Mouse (Mus musculus) intestine, embryonic 16.5 days (tissue): ENCODE data around the gene Slitrk3. TPM values are rescaled to one million over a fixed set of nuclear protein-coding genes. Genes with fewer than 3 reads are reported as not detected.
A peak's percentile ranks its signal among the peaks of the same experiment; 100 is the strongest.

Source experiments
- ATAC-seq: fragments of 200-750 bp; cut with Nextera tagmentation; 2 replicates; pipeline ENCODE4 v1.8.0; 2017; ENCODE audit warnings: moderate TSS enrichment, moderate library complexity
- H3K27ac ChIP-seq: fragments of 300-500 bp; sonication (generic); 2 replicates; pipeline ENCODE4 v1.5.1; 2014; ENCODE audit warnings: mild to moderate bottlenecking, low read length
- H3K27me3 ChIP-seq: fragments of 300-500 bp; sonication (generic); replicated peaks from 2 replicates; pipeline ENCODE4 v1.6.1; 2014; ENCODE audit warnings: low read length, control low read depth, mixed read lengths; ENCODE audit not compliant: control insufficient read depth, insufficient read depth
- H3K36me3 ChIP-seq: fragments of 300-500 bp; sonication (generic); 2 replicates; pipeline ENCODE4 v1.6.1; 2014; ENCODE audit warnings: low read length, control low read depth; ENCODE audit not compliant: control insufficient read depth, insufficient read depth
- H3K4me1 ChIP-seq: fragments of 300-500 bp; sonication (generic); 2 replicates; pipeline ENCODE4 v1.6.1; 2014; ENCODE audit warnings: low read length, control low read depth, mixed read lengths; ENCODE audit not compliant: control insufficient read depth, insufficient read depth
- H3K4me2 ChIP-seq: fragments of 300-500 bp; sonication (generic); 2 replicates; pipeline ENCODE4 v1.6.1; 2014; ENCODE audit warnings: low read depth, low read length, control low read depth
- H3K4me3 ChIP-seq: fragments of 300-500 bp; sonication (generic); 2 replicates; pipeline ENCODE4 v1.5.1; 2014; ENCODE audit warnings: mild to moderate bottlenecking, low read length
- H3K9ac ChIP-seq: fragments of 300-500 bp; sonication (generic); 2 replicates; pipeline ENCODE4 v1.6.1; 2014; ENCODE audit warnings: low read depth, low read length
- H3K9me3 ChIP-seq: fragments of 300-500 bp; sonication (generic); 2 replicates; pipeline ENCODE4 v1.6.1; 2016; ENCODE audit warnings: low read length, control low read depth; ENCODE audit not compliant: control insufficient read depth
- WGBS: fragments of 180-500 bp; shearing (Covaris S2); extraction: QIAGEN DNeasy Blood & Tissue Kit; methylation state at CpG from one replicate; pipeline ENCODE4 v1.1.7; 2014; 5-methylcytosine and 5-hydroxymethylcytosine counted together
- polyA plus RNA-seq: library from polyadenylated mRNA; unstranded; fragments of >200 nt; fragmentation: Nextera tagmentation; extraction: Ambion mirVana; gene quantifications from 2 replicates; pipeline ENCODE4 v1.2.1, GENCODE M21; 2015

Slitrk3 gene
- polyA plus RNA-seq, 1 experiment from 2014 or later, result 0.68 TPM

GRCm38 (mm10) chr3:73053451-73053931 lies 4.1 kb downstream of the Slitrk3 start:
- peak; percentile 76 for ATAC-seq
- H3K27me3 ChIP-seq, result peaks cover 18% of the 10 kb centered on the region
- peak overlapping the region; percentile 43 for H3K4me3 ChIP-seq
- no peaks in the 10 kb centered on the region for H3K36me3 ChIP-seq
- H3K4me2 ChIP-seq, result peak overlapping the region; percentile 62
- WGBS, result under 1% methylated on average over 26 of the region's 26 CpGs
- H3K9ac ChIP-seq, result 0 out of 2 replicates have a peak overlapping the region, but pooled peaks have one; percentile 44
- H3K27ac ChIP-seq, result no peak overlapping the region
- H3K4me1 ChIP-seq, result peaks cover 6% of the 10 kb centered on the region; the same call in 1 of the 2 replicates
- H3K9me3 ChIP-seq, result no peaks in the 10 kb centered on the region

GRCm38 (mm10) chr3:73046248-73046647 lies 11.4 kb downstream of the Slitrk3 start:
- no peak overlapping the region for H3K4me2 ChIP-seq
- H3K9ac ChIP-seq, result no peak overlapping the region
- no peaks in the 10 kb centered on the region for H3K36me3 ChIP-seq
- H3K27ac ChIP-seq, result no peak overlapping the region
- 2% methylated on average over 3 of the region's 3 CpGs for WGBS
- no peaks in the 10 kb centered on the region for H3K27me3 ChIP-seq
- H3K4me3 ChIP-seq, result no peak overlapping the region
- no peaks in the 10 kb centered on the region for H3K9me3 ChIP-seq
- no peaks in the 10 kb centered on the region for H3K4me1 ChIP-seq
- peak; percentile 59; the same call in 1 of the 2 replicates for ATAC-seq

- no peaks in the 10 kb centered on the region for H3K36me3 ChIP-seq
- H3K9me3 ChIP-seq, result no peaks in the 10 kb centered on the region
- H3K4me1 ChIP-seq, result no peaks in the 10 kb centered on the region
- no peak overlapping the region for H3K4me2 ChIP-seq
- H3K9ac ChIP-seq, result no peak overlapping the region
- ATAC-seq, result no peak
- no peak overlapping the region for H3K4me3 ChIP-seq
- H3K27me3 ChIP-seq, result no peaks in the 10 kb centered on the region
- H3K27ac ChIP-seq, result no peak overlapping the region
Measured at GRCm38 (mm10) chr3:73042256-73042655, 15.3 kb downstream of the Slitrk3 start.

- H3K4me2 ChIP-seq, result no peak overlapping the region
- no peak overlapping the region for H3K4me3 ChIP-seq
- H3K36me3 ChIP-seq, result no peaks in the 10 kb centered on the region
- no peaks in the 10 kb centered on the region for H3K27me3 ChIP-seq
- WGBS, result 20% methylated on average over 6 of the region's 6 CpGs
- no peak overlapping the region for H3K27ac ChIP-seq
- no peaks in the 10 kb centered on the region for H3K4me1 ChIP-seq
- ATAC-seq, result no peak
- no peak overlapping the region for H3K9ac ChIP-seq
- H3K9me3 ChIP-seq, result no peaks in the 10 kb centered on the region
Measured at GRCm38 (mm10) chr3:73006045-73006444, 51.6 kb downstream of the Slitrk3 start.

- 64% methylated on average over 4 of the region's 4 CpGs for WGBS
- Histone ChIP-seq H3K27ac (no peak overlapping the region; the same call in 1 of the 2 replicates), H3K4me2 (no peak overlapping the region), H3K36me3 (no peaks in the 10 kb centered on the region), H3K4me1 (no peaks in the 10 kb centered on the region), H3K27me3 (no peaks in the 10 kb centered on the region), H3K9ac (no peak overlapping the region), H3K9me3 (no peaks in the 10 kb centered on the region), H3K4me3 (no peak overlapping the region)
- peak; percentile 98 for ATAC-seq
Measured at GRCm38 (mm10) chr3:73002933-73003696, 54.5 kb downstream of the Slitrk3 start.

- peak; percentile 97 for ATAC-seq
- H3K4me2 ChIP-seq, result no peak overlapping the region
- no peak overlapping the region for H3K9ac ChIP-seq
- H3K27me3 ChIP-seq, result no peaks in the 10 kb centered on the region
- H3K27ac ChIP-seq, result no peak overlapping the region
- WGBS, result 42% methylated on average over 4 of the region's 4 CpGs
- no peaks in the 10 kb centered on the region for H3K9me3 ChIP-seq
- no peak overlapping the region for H3K4me3 ChIP-seq
- H3K36me3 ChIP-seq, result no peaks in the 10 kb centered on the region
- no peaks in the 10 kb centered on the region for H3K4me1 ChIP-seq
Measured at GRCm38 (mm10) chr3:72997517-72997916, 60.1 kb downstream of the Slitrk3 start.

Other genes starting within 250 kb of the Slitrk3 start
- gene Sis, start 89.9 kb downstream of the Slitrk3 start, polyA plus RNA-seq, result 0.71 and 1.1 TPM in 2 replicates